Comparison of ENCODE assay signal across 25 mouse cellular contexts in the genomic region with DNA sequence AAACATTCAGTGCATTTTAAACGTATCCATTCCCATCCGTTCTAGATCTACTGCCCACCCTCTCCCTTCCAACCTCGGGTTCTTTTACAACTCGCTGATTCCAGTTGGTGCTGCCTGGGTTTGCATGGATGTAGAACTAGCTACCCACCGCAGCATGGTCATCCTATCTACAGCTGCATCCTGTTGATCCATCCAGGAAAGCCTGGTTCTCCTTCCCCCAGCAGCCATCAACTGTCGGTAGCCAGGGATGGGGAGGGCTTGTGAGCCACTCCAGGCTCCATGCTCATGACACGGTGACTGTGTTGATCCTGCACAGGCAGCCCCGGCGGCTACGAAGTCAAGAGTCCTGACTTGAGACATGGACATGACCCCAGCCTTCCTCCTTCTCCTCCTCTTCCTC. TPM values are rescaled to one million over a fixed set of nuclear protein-coding genes. Genes with fewer than 3 reads are reported as not detected.
DNase-seq lines count a peak whose midpoint lies in the region; ATAC-seq and TF ChIP-seq lines count a peak whose summit lies in the region.
"Had no signal": no experiment of that assay in that cellular context is flagged by ENCODE, and none has a peak within 500 bp of the region (broad histone marks: within the 10 kb centered on the region; RNA-seq: fewer than 3 reads in every experiment).

No protein-coding gene starts in this region.

- peaks cover 15% of the 10 kb centered on the region for H3K36me3 ChIP-seq in liver, embryonic 12.5 days
- H3K36me3 ChIP-seq in liver, embryonic 11.5 days (ENCODE audit: control insufficient read depth, insufficient read depth, low read length): peaks cover 9% of the 10 kb centered on the region; the same call in 1 of the 2 replicates
- H3K36me3 ChIP-seq in midbrain, embryonic 11.5 days (ENCODE audit: control insufficient read depth, insufficient read depth, low read length): no peaks in the 10 kb centered on the region
- H3K36me3 ChIP-seq in midbrain, embryonic 13.5 days: no peaks in the 10 kb centered on the region
- H3K36me3 ChIP-seq in E14TG2a.4 (ENCODE audit: insufficient read depth, low read length) (peaks cover 20% of the 10 kb centered on the region), ES-E14 (ENCODE audit: control insufficient read depth, insufficient read depth, low read length, poor library complexity, severe bottlenecking) (peaks cover 16% of the 10 kb centered on the region)
- peaks cover 5% of the 10 kb centered on the region; the same call in 1 of the 2 replicates for H3K36me3 ChIP-seq in intestine, embryonic 16.5 days (ENCODE audit: control insufficient read depth, insufficient read depth, low read length)
- H3K36me3 ChIP-seq: embryonic facial prominence, embryonic 15.5 days had no signal

- H3K4me2 ChIP-seq in liver, embryonic 12.5 days: peak overlapping the region; percentile 6; the same call in 1 of the 2 replicates
- no peak overlapping the region for H3K4me2 ChIP-seq in liver, embryonic 11.5 days
- no peak overlapping the region for H3K4me2 ChIP-seq in midbrain, embryonic 11.5 days
- no peak overlapping the region for H3K4me2 ChIP-seq in midbrain, embryonic 13.5 days (replicated peaks)
- H3K4me2 ChIP-seq in intestine, embryonic 16.5 days (ENCODE audit: low read depth, low read length): no peak overlapping the region
- H3K4me2 ChIP-seq: embryonic facial prominence, embryonic 13.5 days; embryonic facial prominence, embryonic 15.5 days; forebrain, embryonic 12.5 days had no signal

- WGBS in liver, embryonic 12.5 days (ENCODE audit: insufficient replicate concordance): 64% methylated on average over 10 of the region's 10 CpGs
- 73% methylated on average over 10 of the region's 10 CpGs for WGBS in liver, embryonic 11.5 days
- 92% methylated on average over 10 of the region's 10 CpGs for WGBS in midbrain, embryonic 11.5 days
- WGBS in midbrain, embryonic 13.5 days: 89% methylated on average over 10 of the region's 10 CpGs
- 86% methylated on average over 10 of the region's 10 CpGs for WGBS in intestine, embryonic 16.5 days

- no peak overlapping the region for H3K27ac ChIP-seq in liver, embryonic 12.5 days
- H3K27ac ChIP-seq in liver, embryonic 11.5 days (ENCODE audit: low read depth, low read length): no peak overlapping the region
- no peak overlapping the region for H3K27ac ChIP-seq in midbrain, embryonic 11.5 days (ENCODE audit: low read depth, low read length)
- H3K27ac ChIP-seq in midbrain, embryonic 13.5 days: no peak overlapping the region
- no peak overlapping the region for H3K27ac ChIP-seq in ES-E14 (ENCODE audit: insufficient read depth, low read depth, low read length, poor library complexity, severe bottlenecking)
- no peak overlapping the region for H3K27ac ChIP-seq in intestine, embryonic 16.5 days (ENCODE audit: low read length)
- H3K27ac ChIP-seq: embryonic facial prominence, embryonic 13.5 days; embryonic facial prominence, embryonic 15.5 days; forebrain, embryonic 10.5 days; forebrain, embryonic 12.5 days had no signal

- in situ Hi-C loops in ES-E14 (cut with MboI; ENCODE audit: low sequenced_read_pairs in 2 of 2, unreplicated experiment in 2 of 2): loop anchor here (10.0 kb wide), 2 partner anchors 109 to 309 kb away; partner anchors contain the start of genes Mrpl46 (in 1 of the 2) and Mrps11 (in 1 of the 2)

- no peaks in the 10 kb centered on the region for H3K9me3 ChIP-seq in liver, embryonic 12.5 days (replicated peaks)
- no peaks in the 10 kb centered on the region for H3K9me3 ChIP-seq in liver, embryonic 11.5 days (ENCODE audit: control insufficient read depth, low read length)
- no peaks in the 10 kb centered on the region for H3K9me3 ChIP-seq in midbrain, embryonic 11.5 days (ENCODE audit: control insufficient read depth, low read length)
- no peaks in the 10 kb centered on the region for H3K9me3 ChIP-seq in midbrain, embryonic 13.5 days
- H3K9me3 ChIP-seq in E14TG2a.4 (ENCODE audit: low read length) (no peaks in the 10 kb centered on the region), ES-E14 (ENCODE audit: control insufficient read depth, insufficient read depth, low read depth, low read length) (no peaks in the 10 kb centered on the region)
- H3K9me3 ChIP-seq in intestine, embryonic 16.5 days (ENCODE audit: control insufficient read depth, low read length): no peaks in the 10 kb centered on the region
- H3K9me3 ChIP-seq: embryonic facial prominence, embryonic 13.5 days; embryonic facial prominence, embryonic 15.5 days; forebrain, embryonic 10.5 days; forebrain, embryonic 12.5 days had no signal

- DNase-seq in liver, embryonic 11.5 days (ENCODE audit: low spot score): no peak
- peak; percentile 69 for DNase-seq in midbrain, embryonic 11.5 days (ENCODE audit: low spot score, missing footprints)
- no peak for DNase-seq in ES-E14 (ENCODE audit: low read depth, low spot score)
- DNase-seq: adrenal gland, adult 2 months; adrenal gland, postnatal 10 days; adrenal gland, postnatal 25 days; cerebellum, adult 11 months; cerebellum, adult 18-20 months; cerebellum, adult 8-10 months; cerebellum, adult 9-11 months; cerebellum, postnatal 14 days; cerebellum, postnatal 36 days; embryo, embryonic 11 days had no signal

- no peak for TF ChIP-seq CTCF in E14TG2a.4 (conservative IDR thresholded peaks at IDR 0.05; ENCODE audit: low read length)

- H3K4me3 ChIP-seq in liver, embryonic 12.5 days: no peak overlapping the region
- no peak overlapping the region for H3K4me3 ChIP-seq in liver, embryonic 11.5 days (ENCODE audit: low read depth, low read length)
- H3K4me3 ChIP-seq in midbrain, embryonic 11.5 days (ENCODE audit: low read depth, low read length): no peak overlapping the region
- no peak overlapping the region for H3K4me3 ChIP-seq in midbrain, embryonic 13.5 days (replicated peaks)
- H3K4me3 ChIP-seq in E14TG2a.4 (replicated peaks; ENCODE audit: low read length) (0 out of 2 replicates have a peak overlapping the region, but pooled peaks have one; percentile 3), ES-E14 (ENCODE audit: insufficient read depth in 1 of 2, low read depth in 1 of 2, low read length in 2 of 2, poor library complexity in 1 of 2, severe bottlenecking in 1 of 2) (no peak overlapping the region)
- H3K4me3 ChIP-seq in intestine, embryonic 16.5 days (ENCODE audit: low read length): no peak overlapping the region
- H3K4me3 ChIP-seq: embryonic facial prominence, embryonic 13.5 days; embryonic facial prominence, embryonic 15.5 days; erythroblast, embryonic 14.5 days; forebrain, embryonic 10.5 days; forebrain, embryonic 12.5 days had no signal

- no peak for ATAC-seq in liver, embryonic 12.5 days
- no peak for ATAC-seq in liver, embryonic 11.5 days (replicated peaks; ENCODE audit: low FRiP score)
- ATAC-seq in midbrain, embryonic 11.5 days (ENCODE audit: low FRiP score): no peak
- no peak for ATAC-seq in midbrain, embryonic 13.5 days
- no peak for ATAC-seq in intestine, embryonic 16.5 days
- ATAC-seq: forebrain, embryonic 14.5 days; forebrain, embryonic 16.5 days had no signal

- peaks cover 17% of the 10 kb centered on the region; the same call in 1 of the 2 replicates for H3K27me3 ChIP-seq in liver, embryonic 12.5 days (replicated peaks)
- H3K27me3 ChIP-seq in liver, embryonic 11.5 days (replicated peaks; ENCODE audit: control insufficient read depth, insufficient read depth, low read length): peaks cover 5% of the 10 kb centered on the region; the same call in 1 of the 2 replicates
- H3K27me3 ChIP-seq in midbrain, embryonic 11.5 days (ENCODE audit: control insufficient read depth, insufficient read depth, low read length): no peaks in the 10 kb centered on the region
- H3K27me3 ChIP-seq in midbrain, embryonic 13.5 days: peaks cover 13% of the 10 kb centered on the region; the same call in 1 of the 2 replicates
- H3K27me3 ChIP-seq in E14TG2a.4 (ENCODE audit: insufficient read depth, low read length): peaks cover 16% of the 10 kb centered on the region
- H3K27me3 ChIP-seq in intestine, embryonic 16.5 days (replicated peaks; ENCODE audit: control insufficient read depth, insufficient read depth, low read length): no peaks in the 10 kb centered on the region

- H3K4me1 ChIP-seq in liver, embryonic 12.5 days: peaks cover 41% of the 10 kb centered on the region
- peaks cover 17% of the 10 kb centered on the region for H3K4me1 ChIP-seq in liver, embryonic 11.5 days (replicated peaks; ENCODE audit: control insufficient read depth, insufficient read depth, low read length)
- peaks cover 12% of the 10 kb centered on the region for H3K4me1 ChIP-seq in midbrain, embryonic 11.5 days (ENCODE audit: control insufficient read depth, insufficient read depth, low read length)
- H3K4me1 ChIP-seq in midbrain, embryonic 13.5 days (replicated peaks): peaks cover 28% of the 10 kb centered on the region
- H3K4me1 ChIP-seq in E14TG2a.4 (replicated peaks; ENCODE audit: low read depth, low read length) (peaks cover 41% of the 10 kb centered on the region), ES-E14 (ENCODE audit: control insufficient read depth in 2 of 2, insufficient read depth in 2 of 2, low read length in 2 of 2, poor library complexity in 1 of 2) (peaks cover 9 to 19% of the 10 kb centered on the region in 2 experiments)
- H3K4me1 ChIP-seq in intestine, embryonic 16.5 days (ENCODE audit: control insufficient read depth, insufficient read depth, low read length): peaks cover 16% of the 10 kb centered on the region

- no peak overlapping the region for H3K9ac ChIP-seq in liver, embryonic 12.5 days
- H3K9ac ChIP-seq in liver, embryonic 11.5 days (ENCODE audit: low read depth, low read length): no peak overlapping the region
- H3K9ac ChIP-seq in midbrain, embryonic 11.5 days (ENCODE audit: low read length): no peak overlapping the region
- H3K9ac ChIP-seq in midbrain, embryonic 13.5 days (replicated peaks): no peak overlapping the region
- 0 out of 2 replicates have a peak overlapping the region, but pooled peaks have one; percentile 16 for H3K9ac ChIP-seq in ES-E14 (ENCODE audit: insufficient read depth, low read depth, low read length, poor library complexity, severe bottlenecking)
- H3K9ac ChIP-seq in intestine, embryonic 16.5 days (ENCODE audit: low read depth, low read length): no peak overlapping the region
- H3K9ac ChIP-seq: embryonic facial prominence, embryonic 13.5 days; embryonic facial prominence, embryonic 15.5 days; forebrain, embryonic 12.5 days had no signal

RNA-seq across cellular contexts. Expression of gene Aen, which starts 1.7 kb away (rescaled TPM):
- 36.5 and 38.3 TPM in 2 replicates for polyA plus RNA-seq in liver, embryonic 12.5 days (2016; fragmentation: Nextera tagmentation; extraction: Ambion mirVana)
- polyA plus RNA-seq in liver, embryonic 11.5 days (2014; fragmentation: Nextera tagmentation; extraction: Ambion mirVana): 50.8 and 55.3 TPM in 2 replicates
- polyA plus RNA-seq in midbrain, embryonic 11.5 days (2014; fragmentation: Nextera tagmentation; extraction: Ambion mirVana): 42.2 and 48.9 TPM in 2 replicates
- polyA plus RNA-seq in midbrain, embryonic 13.5 days (2015; fragmentation: Nextera tagmentation; extraction: Ambion mirVana): 47.0 and 49.9 TPM in 2 replicates
- total RNA-seq in ES-E14 (2012; rRNA removed): 104 and 146 TPM in 2 replicates
- polyA plus RNA-seq in intestine, embryonic 16.5 days (2015; fragmentation: Nextera tagmentation; extraction: Ambion mirVana): 29.9 and 33.5 TPM in 2 replicates

RNA-seq across cellular contexts. Expression of gene Isg20, which starts 19.3 kb away (rescaled TPM):
- 7.7 and 9.2 TPM in 2 replicates for polyA plus RNA-seq in liver, embryonic 12.5 days (2016; fragmentation: Nextera tagmentation; extraction: Ambion mirVana)
- 3.7 and 5.8 TPM in 2 replicates for polyA plus RNA-seq in liver, embryonic 11.5 days (2014; fragmentation: Nextera tagmentation; extraction: Ambion mirVana)
- 0.57 and 0.78 TPM in 2 replicates for polyA plus RNA-seq in midbrain, embryonic 11.5 days (2014; fragmentation: Nextera tagmentation; extraction: Ambion mirVana)
- polyA plus RNA-seq in midbrain, embryonic 13.5 days (2015; fragmentation: Nextera tagmentation; extraction: Ambion mirVana): 0.21 and 0.40 TPM in 2 replicates
- 1.6 and 3.2 TPM in 2 replicates for total RNA-seq in ES-E14 (2012; rRNA removed)
- 4.3 and 6.8 TPM in 2 replicates for polyA plus RNA-seq in intestine, embryonic 16.5 days (2015; fragmentation: Nextera tagmentation; extraction: Ambion mirVana)
- polyA plus RNA-seq: embryonic facial prominence, embryonic 11.5 days had no signal

RNA-seq across cellular contexts. Expression of gene Det1, which starts 46.9 kb away (rescaled TPM):
- polyA plus RNA-seq in liver, embryonic 12.5 days (2016; fragmentation: Nextera tagmentation; extraction: Ambion mirVana): 13.6 and 13.7 TPM in 2 replicates
- polyA plus RNA-seq in liver, embryonic 11.5 days (2014; fragmentation: Nextera tagmentation; extraction: Ambion mirVana): 19.7 and 22.4 TPM in 2 replicates
- polyA plus RNA-seq in midbrain, embryonic 11.5 days (2014; fragmentation: Nextera tagmentation; extraction: Ambion mirVana): 20.5 and 24.0 TPM in 2 replicates
- 17.7 and 18.1 TPM in 2 replicates for polyA plus RNA-seq in midbrain, embryonic 13.5 days (2015; fragmentation: Nextera tagmentation; extraction: Ambion mirVana)
- total RNA-seq in ES-E14 (2012; rRNA removed): 14.3 and 14.5 TPM in 2 replicates
- 11.9 and 15.2 TPM in 2 replicates for polyA plus RNA-seq in intestine, embryonic 16.5 days (2015; fragmentation: Nextera tagmentation; extraction: Ambion mirVana)
